Mouse (Mus musculus): Measurements from ENCODE around the gene Slc30a3.
"Not testable (repeated sequence)": the region's sequence is repeated elsewhere in the genome, so short reads cannot be mapped to it uniquely, and the experiment has no call there.

Gene Slc30a3

GRCm38 (mm10) chr5:31048763-31049641, 59.0 kb downstream of the Slc30a3 start, which contains the start of gene Slc5a6:
Gene Slc5a6, minus strand, starts transcription at chr5:31048924.
- DNase-seq = peak; percentile 48 to 56

GRCm38 (mm10) chr5:31047848-31048762, 59.9 kb downstream of the Slc30a3 start, which contains the start of gene Atraid:
Gene Atraid, plus strand, starts transcription at chr5:31048312.
- peak; percentile 98 to 99 for DNase-seq

GRCm38 (mm10) chr5:31047074-31047473, 61.0 kb downstream of the Slc30a3 start:
- no peak for DNase-seq

- no peak for DNase-seq
Observed at GRCm38 (mm10) chr5:31046416-31046815, 61.6 kb downstream of the Slc30a3 start.

GRCm38 (mm10) chr5:31038171-31038845, 69.7 kb downstream of the Slc30a3 start:
- no peak for DNase-seq

- DNase-seq = not testable (repeated sequence)
Observed at GRCm38 (mm10) chr5:31036556-31036955, 71.5 kb downstream of the Slc30a3 start.

Measured in cerebellum, adult 18-20 months (tissue).